Mouse (Mus musculus): ENCODE data around the gene Add2.

DNA sequence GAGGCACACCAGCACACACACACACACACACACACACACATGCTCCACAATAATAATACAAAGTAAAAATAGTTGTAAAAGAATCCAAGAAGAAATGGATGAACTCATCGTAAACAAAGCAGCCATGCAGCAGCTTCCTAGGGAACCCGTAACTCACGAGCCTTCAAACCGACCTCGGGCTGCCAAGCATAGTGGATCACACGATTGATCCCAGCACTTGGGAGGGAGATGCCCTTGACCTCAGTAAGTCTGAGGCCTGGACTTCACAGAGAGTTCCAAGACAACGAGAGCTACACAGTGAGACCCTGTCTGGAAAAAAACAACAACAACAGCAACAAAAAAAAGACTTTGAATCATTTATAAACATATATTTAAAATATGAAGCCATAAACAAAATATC lies 133.1 kb downstream of the Add2 start:
- TF ChIP-seq CTCF (IDR thresholded peaks at IDR 0.05; ENCODE audit: borderline replicate concordance, insufficient read depth, low read length) (no peak), POLR2A (IDR thresholded peaks at IDR 0.05; ENCODE audit: low read depth, low read length) (no peak)

Measured in embryonic fibroblast, embryonic 13.5 days (primary cell).